Mouse (Mus musculus) brain, embryonic 14.5 days (tissue): ENCODE data around the gene Creb3l4.
"Not testable (repeated sequence)": the region's sequence is repeated elsewhere in the genome, so short reads cannot be mapped to it uniquely, and the experiment has no call there.

Source experiments
- CTCF ChIP-seq: fragments of 200-500 bp; IDR thresholded peaks from 2 replicates; pipeline ENCODE4 v1.5.1; 2012; ENCODE audit warnings: inconsistent platforms, mild to moderate bottlenecking, moderate library complexity, borderline replicate concordance; ENCODE audit not compliant: insufficient read depth, insufficient read length; ENCODE audit errors: extremely low read depth
- POLR2A ChIP-seq: fragments of 200-500 bp; IDR thresholded peaks from 2 replicates; pipeline ENCODE4 v1.6.1; 2012; ENCODE audit warnings: mild to moderate bottlenecking, inconsistent platforms, borderline replicate concordance; ENCODE audit not compliant: poor library complexity, insufficient read depth, insufficient read length, severe bottlenecking; ENCODE audit errors: extremely low read depth

DNA sequence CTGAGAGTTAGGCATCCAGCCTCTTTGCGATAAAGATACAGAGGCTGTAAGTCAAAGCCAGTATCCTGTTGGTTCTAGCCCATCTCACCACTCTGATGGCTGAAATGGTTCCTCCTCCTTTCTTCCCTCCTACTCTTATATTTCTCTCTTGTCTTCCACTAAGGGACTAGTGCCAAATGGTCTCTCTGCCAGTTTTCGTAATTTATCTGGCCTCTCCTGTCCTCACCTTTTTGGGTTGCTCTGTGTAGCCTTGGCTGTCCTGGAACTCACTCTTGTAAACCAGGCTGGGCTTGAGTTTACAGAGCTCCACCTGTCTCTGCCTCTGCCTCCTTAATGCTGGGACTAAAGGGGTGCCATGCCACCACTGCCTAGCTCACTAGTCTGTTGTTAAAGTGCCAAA is 9.3 kb upstream of the Creb3l4 start:
- TF ChIP-seq POLR2A, CTCF: not testable (repeated sequence)
